Mouse (Mus musculus) layer of hippocampus, adult 2 months (tissue): ENCODE results near the gene St6gal1. TPM values are rescaled to one million over a fixed set of nuclear protein-coding genes. Genes with fewer than 3 reads are reported as not detected.
A peak's percentile ranks its signal among the peaks of the same experiment; 100 is the strongest.

Experiments
- DNase-seq, 2 experiments: peaks; one replicate each; pipeline ENCODE4 v3.0.0; 2022; ENCODE audit warnings: low spot score in 2 of 2
- H3K27ac ChIP-seq: fragments of 200-600 bp; 2 replicates; pipeline ENCODE4 v1.8.1; 2022
- H3K4me3 ChIP-seq: fragments of 200-600 bp; 2 replicates; pipeline ENCODE4 v1.8.1; 2022; ENCODE audit warnings: mild to moderate bottlenecking
- CTCF ChIP-seq: fragments of 200-600 bp; conservative IDR thresholded peaks from 2 replicates; pipeline ENCODE4 v1.8.1; 2022; ENCODE audit warnings: antibody characterized with exemption, mild to moderate bottlenecking, moderate library complexity
- total RNA-seq, 2 experiments: library from RNA; stranded (reverse); gene quantifications; 2 replicates each; pipeline ENCODE4 v1.2.3; 2021

The St6gal1 gene
- total RNA-seq, 2 experiments from 2014 or later, result 15.2 to 17.3 TPM

DNA sequence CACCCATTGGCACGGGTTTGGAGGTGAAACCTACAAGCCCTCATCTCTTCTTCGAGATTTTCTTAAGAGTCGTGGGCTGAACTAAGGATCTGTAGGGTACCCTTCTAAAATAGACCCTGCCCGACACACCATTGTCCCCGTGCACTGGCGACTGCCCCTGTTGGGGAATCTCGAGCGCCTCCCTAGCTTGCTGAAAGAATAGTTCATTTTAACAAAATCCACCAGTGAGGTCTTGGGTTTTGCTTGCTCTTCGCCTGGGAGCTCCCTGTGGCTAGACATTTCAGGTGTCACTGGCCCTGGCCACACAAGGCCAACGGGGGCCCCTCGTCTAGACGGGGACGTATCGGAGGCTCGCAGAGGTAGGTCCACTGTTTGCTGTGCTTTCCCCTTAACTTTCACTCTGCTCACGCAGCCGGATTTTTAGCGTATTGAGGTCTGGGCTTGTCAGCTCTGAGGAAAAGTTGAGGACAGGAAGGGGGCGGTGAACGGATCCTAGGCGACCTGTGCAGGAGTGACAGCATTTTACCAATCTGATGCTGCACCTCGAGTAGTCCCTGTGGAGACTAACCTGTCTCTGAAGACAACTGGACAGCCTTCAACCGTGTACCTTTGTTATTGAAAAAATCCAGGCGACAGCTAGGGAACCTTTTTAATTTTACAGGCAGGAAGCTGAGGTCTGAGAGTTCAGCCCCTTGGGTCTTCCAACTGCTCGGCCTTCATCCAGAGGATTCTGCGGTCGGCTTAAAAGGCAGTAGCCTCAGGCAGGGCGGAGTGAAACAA is 1.5 kb downstream of the St6gal1 start:
- H3K27ac ChIP-seq, result peak overlapping the region; percentile 95
- peak overlapping the region; percentile 87 for H3K4me3 ChIP-seq
- TF ChIP-seq CTCF, result peak; percentile 66
- peak; percentile 48 for DNase-seq

DNA sequence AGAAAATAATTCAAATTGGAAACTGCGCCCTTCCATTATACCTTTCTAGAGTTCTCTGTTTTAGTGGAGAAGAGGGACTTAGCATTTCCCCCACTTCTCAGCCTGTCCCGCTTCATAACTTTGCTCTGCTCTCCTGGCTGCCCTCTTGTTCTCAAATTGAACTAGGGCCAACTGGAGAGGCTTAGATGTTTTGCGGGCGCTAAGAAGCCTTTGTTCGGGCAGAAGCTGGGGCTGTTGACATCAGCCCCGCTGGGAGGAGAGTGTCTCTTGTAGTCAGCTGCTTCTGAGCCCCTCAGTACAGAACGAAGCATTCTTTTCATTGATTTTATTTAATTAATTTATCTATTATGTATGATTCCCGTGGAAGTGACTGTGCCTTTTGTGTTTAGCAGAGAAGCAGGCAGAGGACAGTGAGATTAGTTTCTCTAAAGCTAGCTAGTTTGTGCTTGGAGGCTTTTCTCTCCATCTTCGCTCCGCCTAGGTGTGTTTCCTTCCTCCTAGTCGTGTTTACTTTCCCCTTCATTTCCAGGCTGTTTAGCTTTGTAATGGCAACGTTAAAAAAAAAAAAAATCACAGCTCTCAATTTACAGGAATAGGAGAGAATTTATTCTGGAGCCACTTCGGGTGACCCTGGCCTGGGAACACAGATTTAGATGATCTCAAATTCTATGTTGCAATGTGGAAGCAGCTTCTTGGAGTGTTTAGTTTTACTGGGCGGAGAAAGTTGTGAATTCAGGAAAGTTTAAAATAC is 2.2 kb downstream of the St6gal1 start:
- peak overlapping the region; percentile 87 for H3K4me3 ChIP-seq
- peak overlapping the region; percentile 95 for H3K27ac ChIP-seq
- DNase-seq, result peak in 1 of 2 experiments; percentile 49
- TF ChIP-seq CTCF, result no peak

DNA sequence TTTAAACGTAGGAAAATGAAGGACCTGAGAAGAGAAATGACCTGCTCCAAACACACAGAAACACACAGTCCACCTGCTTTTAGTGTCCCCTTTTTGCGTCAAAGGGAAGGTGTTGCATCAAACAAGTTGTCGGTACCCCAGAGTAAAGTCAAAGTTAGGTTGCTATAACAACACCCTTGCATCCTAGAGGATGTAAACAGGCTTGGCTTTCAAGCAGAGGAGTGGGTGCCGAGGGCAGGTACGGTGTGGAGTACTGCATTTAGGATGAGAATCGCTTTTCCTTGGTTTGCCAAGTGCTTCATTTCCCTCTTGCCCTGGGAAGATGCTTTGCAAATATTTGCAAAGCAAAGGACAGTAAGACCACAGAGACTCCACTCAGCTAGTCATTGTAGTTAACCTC is 3.3 kb downstream of the St6gal1 start:
- DNase-seq, result no peak
- H3K27ac ChIP-seq, result peak overlapping the region; percentile 55
- no peak for TF ChIP-seq CTCF
- peak overlapping the region; percentile 25 for H3K4me3 ChIP-seq

DNA sequence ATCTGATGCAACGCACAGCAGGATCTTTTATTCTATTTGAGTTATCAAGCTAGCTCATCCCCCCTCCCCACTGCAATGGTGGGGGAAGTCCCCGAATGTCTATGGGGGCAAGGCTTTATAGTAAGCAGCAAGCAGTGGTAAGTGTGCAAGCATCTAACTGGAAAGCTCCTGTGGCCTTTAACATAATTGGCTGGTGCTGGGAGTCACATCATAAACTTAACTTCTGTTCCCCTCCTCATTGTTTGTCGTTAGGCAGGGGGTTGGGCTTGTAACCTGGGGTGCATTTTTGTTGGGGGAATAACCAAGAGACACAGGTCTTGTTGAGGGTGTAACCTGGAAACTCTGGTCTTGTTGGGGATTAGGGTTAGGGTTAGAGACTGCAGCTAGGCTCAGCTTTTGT is 3.9 kb downstream of the St6gal1 start:
- H3K4me3 ChIP-seq, result no peak overlapping the region; the same call in 1 of the 2 replicates
- peak overlapping the region; percentile 55; the same call in 1 of the 2 replicates for H3K27ac ChIP-seq
- no peak for DNase-seq
- TF ChIP-seq CTCF, result no peak

DNA sequence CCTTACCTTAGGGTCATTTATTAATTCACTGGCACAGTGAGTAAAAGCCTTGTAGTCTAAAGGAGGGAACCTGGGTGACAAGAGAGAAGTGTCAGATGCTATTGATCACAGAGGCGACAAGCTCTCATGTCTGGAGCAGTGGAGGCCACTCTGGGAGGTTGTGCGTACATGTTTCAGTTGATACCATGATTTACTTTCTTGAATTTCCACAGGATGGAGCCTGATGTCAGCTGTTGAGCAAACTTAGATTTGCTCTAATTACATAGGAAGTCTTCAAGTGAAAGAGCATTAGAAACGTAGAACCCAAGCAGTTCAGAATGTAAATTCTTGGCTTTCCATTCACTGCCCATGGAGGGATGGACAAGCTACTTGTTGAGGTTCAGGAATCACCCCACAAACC is 5.4 kb downstream of the St6gal1 start:
- Histone ChIP-seq H3K4me3 (no peak overlapping the region), H3K27ac (no peak overlapping the region)
- no peak for DNase-seq
- peak; percentile 16; the same call in 1 of the 2 replicates for TF ChIP-seq CTCF

DNA sequence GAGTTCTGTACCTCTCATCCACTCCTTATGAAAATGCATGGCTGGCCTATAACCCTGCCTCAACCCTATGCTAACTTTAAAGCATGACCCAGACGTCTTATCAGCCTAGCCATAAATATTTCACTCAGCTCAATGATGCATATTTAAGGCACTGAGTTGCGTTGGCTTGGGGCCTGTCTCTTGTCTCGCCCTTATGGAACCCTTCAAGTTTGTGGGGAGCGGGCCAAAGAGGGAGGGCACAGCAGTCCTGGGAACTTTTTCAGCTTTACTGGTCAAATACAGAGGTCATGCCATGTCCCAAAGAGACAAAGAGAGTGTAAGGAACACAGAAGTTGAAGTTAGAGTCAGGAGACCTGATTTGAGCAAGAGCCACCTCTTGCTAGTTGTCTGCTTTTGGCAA is 6.6 kb downstream of the St6gal1 start:
- peak overlapping the region; percentile 36; the same call in 1 of the 2 replicates for H3K27ac ChIP-seq
- no peak for DNase-seq
- H3K4me3 ChIP-seq, result no peak overlapping the region
- no peak for TF ChIP-seq CTCF

DNA sequence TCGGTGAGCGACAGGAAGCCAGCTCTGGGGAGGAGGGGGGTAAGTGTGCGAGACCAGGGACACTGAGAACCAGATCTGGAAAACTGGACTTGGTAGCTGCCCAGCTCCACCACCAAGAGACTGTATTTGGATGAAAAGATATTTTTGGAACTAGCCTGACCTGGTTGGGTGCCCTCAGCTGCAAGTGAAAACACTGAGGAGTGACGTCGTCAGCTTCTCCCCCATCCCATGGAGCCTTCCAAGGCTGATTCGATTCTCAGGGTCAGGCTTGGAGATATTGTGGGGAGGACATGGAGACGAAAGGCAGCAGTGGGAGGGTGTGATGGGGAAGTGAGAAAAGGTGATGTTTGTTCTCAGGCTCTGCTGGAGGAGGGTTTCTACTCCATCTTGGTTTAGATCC is 8.2 kb downstream of the St6gal1 start:
- H3K27ac ChIP-seq, result peak overlapping the region; percentile 44; the same call in 1 of the 2 replicates
- no peak for DNase-seq

DNA sequence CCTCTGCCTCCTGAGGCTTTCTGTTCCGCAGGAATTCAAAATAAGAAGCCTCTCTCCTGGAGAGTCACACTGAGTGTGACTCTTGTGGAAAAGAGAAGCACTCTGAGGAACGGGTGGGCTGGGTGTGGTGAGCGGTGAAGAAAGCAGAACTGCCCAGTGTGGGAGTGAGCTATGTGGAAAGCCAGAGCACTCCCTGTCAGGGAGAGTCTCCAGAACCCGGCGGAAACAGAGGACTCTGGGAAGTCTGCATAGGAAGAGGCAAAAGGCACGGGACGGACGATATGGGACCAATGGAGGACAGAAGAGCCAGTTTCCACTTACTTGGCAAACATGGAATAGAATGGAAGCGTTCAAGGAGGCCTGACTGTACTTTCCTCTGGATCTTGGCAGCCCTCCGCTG is 9.0 kb downstream of the St6gal1 start:
- Histone ChIP-seq H3K4me3 (no peak overlapping the region), H3K27ac (no peak overlapping the region)
- TF ChIP-seq CTCF, result no peak
- no peak for DNase-seq

More for the DNA sequence above, 8.2 kb downstream of the St6gal1 start:
- TF ChIP-seq CTCF, result no peak
- H3K4me3 ChIP-seq, result no peak overlapping the region

DNA sequence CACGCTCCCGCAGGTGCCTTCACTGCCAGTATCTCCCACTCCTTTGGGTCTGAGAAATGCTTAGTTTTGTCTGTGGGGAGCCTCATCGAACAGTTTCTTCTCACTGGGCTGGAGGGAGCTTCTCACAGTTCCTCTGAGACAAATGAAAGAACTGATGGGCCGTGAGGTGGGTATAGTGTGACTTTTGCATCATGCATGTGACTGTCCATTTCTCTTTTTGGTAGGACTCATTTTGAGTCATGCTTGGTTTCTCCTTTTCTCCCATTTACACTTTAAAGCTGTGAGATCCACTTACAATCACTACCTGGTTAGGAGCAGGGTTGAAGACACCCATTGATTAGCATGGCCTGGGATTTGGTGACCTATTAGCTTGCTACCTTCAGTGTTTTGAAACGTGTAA is 10.0 kb downstream of the St6gal1 start:
- TF ChIP-seq CTCF, result no peak
- DNase-seq, result no peak
- Histone ChIP-seq H3K27ac (no peak overlapping the region), H3K4me3 (no peak overlapping the region)

DNA sequence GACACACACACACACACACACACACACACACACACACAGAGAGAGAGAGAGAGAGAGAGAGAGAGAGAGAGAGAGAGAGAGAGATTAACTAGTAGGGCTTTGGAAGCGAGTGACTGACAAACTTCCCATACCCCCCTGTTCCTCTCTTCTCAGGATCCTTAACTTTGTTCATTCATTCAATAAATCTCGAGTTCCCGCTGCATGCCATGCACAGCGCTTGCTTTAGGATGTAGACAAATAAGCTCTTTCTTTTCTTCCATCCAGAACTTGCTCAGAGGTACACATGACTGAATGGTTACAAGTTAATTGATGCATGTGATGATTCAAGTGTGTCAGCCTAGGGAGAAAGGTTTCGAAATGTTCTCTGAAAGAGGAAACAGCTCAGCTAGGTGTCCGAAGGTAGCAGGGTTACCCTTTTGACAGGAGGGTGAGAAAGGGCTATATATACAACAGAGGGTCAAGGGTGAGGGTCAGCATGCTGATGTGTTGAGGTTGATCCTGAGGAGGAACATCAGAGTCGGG is 10.7 kb downstream of the St6gal1 start:
- no peak overlapping the region for H3K27ac ChIP-seq
- H3K4me3 ChIP-seq, result no peak overlapping the region
- no peak for TF ChIP-seq CTCF
- no peak for DNase-seq

DNA sequence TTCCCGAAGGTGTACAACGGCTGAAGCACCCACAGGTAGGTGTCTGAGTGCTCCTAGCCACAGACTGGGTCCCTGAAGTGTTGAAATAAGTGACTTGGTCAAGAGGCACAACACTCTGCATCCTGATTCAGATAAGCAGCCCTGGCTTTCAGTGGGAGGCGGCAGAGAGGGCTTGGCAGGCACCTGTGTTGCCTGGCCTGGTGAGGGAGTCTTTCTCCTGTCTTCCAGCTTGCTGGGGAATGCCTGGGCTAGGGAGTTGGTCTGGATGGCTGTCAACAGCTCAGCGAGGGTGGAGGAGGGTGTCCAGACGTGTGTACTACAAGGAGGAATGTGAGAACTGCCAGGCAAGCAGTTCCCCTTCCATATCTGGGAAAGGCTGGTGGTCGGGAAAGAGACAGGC is 15.0 kb downstream of the St6gal1 start:
- DNase-seq, result no peak
- H3K27ac ChIP-seq, result peak overlapping the region; percentile 86
- TF ChIP-seq CTCF, result no peak
- no peak overlapping the region for H3K4me3 ChIP-seq

DNA sequence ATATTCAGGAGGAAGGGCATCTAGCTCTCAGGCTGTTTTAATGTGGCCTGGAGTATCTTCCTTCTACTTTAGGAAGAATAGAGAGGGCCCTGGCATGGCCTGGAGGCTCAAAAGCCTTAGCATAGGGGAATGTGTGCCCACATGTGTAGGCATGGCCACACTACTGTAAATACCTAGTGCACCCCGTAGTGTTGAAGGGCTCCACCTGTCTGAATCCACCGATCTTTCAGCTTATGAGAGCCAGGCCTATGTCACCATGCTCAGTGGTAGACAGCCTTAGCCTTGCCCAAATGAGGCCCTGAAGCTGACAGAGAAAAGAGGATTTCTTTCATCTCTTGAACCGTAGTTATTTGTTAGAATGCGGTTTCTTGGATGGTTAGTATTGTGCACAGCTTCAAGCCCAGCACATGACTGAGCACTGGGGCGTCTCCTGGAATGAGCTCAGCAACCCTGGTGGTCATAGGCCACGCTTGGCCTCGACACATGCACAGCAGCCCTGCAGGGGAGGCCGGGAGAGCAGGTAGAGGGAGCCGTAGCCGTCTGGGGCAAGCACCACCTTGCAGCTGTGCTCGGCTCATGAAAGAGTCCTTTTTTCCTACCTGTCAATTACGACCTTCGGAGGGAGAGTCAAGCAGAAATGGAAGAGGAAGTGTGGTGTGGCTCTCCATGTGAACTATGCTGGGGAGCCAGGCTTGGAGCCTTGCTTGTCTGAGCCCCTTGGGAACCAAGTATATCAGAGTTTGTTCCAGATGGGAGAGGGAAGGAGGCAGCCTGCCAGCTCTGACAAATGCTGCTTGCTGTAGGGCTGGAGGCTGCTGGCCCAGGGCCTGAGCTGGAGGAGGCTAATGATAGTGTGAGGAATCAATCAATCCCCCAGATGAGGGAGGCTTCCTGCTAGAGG is 15.8 kb downstream of the St6gal1 start:
- H3K27ac ChIP-seq, result peak overlapping the region; percentile 86
- DNase-seq, result peak; percentile 88 to 92
- 0 out of 2 replicates have a peak, but pooled peaks have one; percentile 5 for TF ChIP-seq CTCF
- peak overlapping the region; percentile 1; the same call in 1 of the 2 replicates for H3K4me3 ChIP-seq

DNA sequence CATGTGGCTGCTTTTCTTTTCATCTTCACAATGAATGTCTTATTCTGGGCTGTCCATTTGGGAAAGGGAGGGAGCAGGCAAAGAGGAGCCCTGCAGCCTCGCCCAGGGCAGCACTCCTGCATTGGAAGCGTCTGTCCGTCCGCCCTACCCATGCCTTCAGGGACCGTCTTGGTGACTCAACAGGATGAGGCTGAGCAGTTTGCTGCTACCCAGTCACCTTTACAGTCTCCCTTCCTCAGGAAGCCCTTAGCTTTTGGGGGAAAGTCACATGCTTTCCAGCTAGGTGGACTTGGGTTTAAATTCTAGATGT is 16.4 kb downstream of the St6gal1 start:
- no peak for DNase-seq
- H3K27ac ChIP-seq, result peak overlapping the region; percentile 86
- no peak for TF ChIP-seq CTCF
- H3K4me3 ChIP-seq, result no peak overlapping the region
